Mouse (Mus musculus) thymus, adult 2 months (tissue): ENCODE measurements around the gene Stxbp2. TPM values are rescaled to one million over a fixed set of nuclear protein-coding genes. Genes with fewer than 3 reads are reported as not detected.
"Not testable (repeated sequence)": the region's sequence is repeated elsewhere in the genome, so short reads cannot be mapped to it uniquely, and the experiment has no call there.

ENCODE experiments used
- DNase-seq: peaks from one replicate; pipeline ENCODE4 v3.0.0; 2021
- H3K27ac ChIP-seq: fragments of 200-500 bp; 2 replicates; pipeline ENCODE4 v1.5.1; 2012; ENCODE audit warnings: low read length, control low read depth; ENCODE audit not compliant: control insufficient read depth, insufficient read depth
- H3K27me3 ChIP-seq: fragments of 200-500 bp; 2 replicates; pipeline ENCODE4 v1.6.1; 2012; ENCODE audit warnings: mild to moderate bottlenecking, low read length, moderate library complexity, mixed read lengths; ENCODE audit not compliant: control insufficient read depth, insufficient read depth
- H3K36me3 ChIP-seq: fragments of 200-500 bp; 2 replicates; pipeline ENCODE4 v1.6.1; 2012; ENCODE audit warnings: mild to moderate bottlenecking, low read length, moderate library complexity; ENCODE audit not compliant: control insufficient read depth, insufficient read depth
- H3K4me1 ChIP-seq: fragments of 200-500 bp; replicated peaks from 2 replicates; pipeline ENCODE4 v1.6.1; 2012; ENCODE audit warnings: low read length; ENCODE audit not compliant: control insufficient read depth, insufficient read depth
- H3K4me3 ChIP-seq: fragments of 200-500 bp; 2 replicates; pipeline ENCODE4 v1.5.1; 2012; ENCODE audit warnings: mild to moderate bottlenecking, low read length, control low read depth, moderate library complexity; ENCODE audit not compliant: control insufficient read depth, insufficient read depth
- CTCF ChIP-seq: fragments of 200-500 bp; IDR thresholded peaks from 2 replicates; pipeline ENCODE4 v1.5.1; 2012; ENCODE audit warnings: mild to moderate bottlenecking, control low read depth, low read length, moderate library complexity, borderline replicate concordance; ENCODE audit not compliant: control insufficient read depth, poor library complexity, insufficient read depth; ENCODE audit errors: extremely low read depth
- POLR2A ChIP-seq: fragments of 200-500 bp; IDR thresholded peaks from 2 replicates; pipeline ENCODE4 v1.6.1; 2012; ENCODE audit warnings: mild to moderate bottlenecking, low read length, control low read depth, moderate library complexity; ENCODE audit not compliant: control insufficient read depth, poor library complexity, insufficient read depth; ENCODE audit errors: extremely low read depth
- WGBS: fragments of 180-500 bp; shearing (Covaris S2); methylation state at CpG from one replicate; pipeline ENCODE4 v1.1.7; 2018; 5-methylcytosine and 5-hydroxymethylcytosine counted together
- polyA plus RNA-seq: library from polyadenylated mRNA; depleted of rRNA; stranded (reverse); fragments of >200 nt; gene quantifications from 2 replicates; pipeline ENCODE4 v1.2.3, GENCODE M21; 2012; rRNA removed

Gene Stxbp2
- 260 and 262 TPM in 2 replicates for polyA plus RNA-seq

DNA sequence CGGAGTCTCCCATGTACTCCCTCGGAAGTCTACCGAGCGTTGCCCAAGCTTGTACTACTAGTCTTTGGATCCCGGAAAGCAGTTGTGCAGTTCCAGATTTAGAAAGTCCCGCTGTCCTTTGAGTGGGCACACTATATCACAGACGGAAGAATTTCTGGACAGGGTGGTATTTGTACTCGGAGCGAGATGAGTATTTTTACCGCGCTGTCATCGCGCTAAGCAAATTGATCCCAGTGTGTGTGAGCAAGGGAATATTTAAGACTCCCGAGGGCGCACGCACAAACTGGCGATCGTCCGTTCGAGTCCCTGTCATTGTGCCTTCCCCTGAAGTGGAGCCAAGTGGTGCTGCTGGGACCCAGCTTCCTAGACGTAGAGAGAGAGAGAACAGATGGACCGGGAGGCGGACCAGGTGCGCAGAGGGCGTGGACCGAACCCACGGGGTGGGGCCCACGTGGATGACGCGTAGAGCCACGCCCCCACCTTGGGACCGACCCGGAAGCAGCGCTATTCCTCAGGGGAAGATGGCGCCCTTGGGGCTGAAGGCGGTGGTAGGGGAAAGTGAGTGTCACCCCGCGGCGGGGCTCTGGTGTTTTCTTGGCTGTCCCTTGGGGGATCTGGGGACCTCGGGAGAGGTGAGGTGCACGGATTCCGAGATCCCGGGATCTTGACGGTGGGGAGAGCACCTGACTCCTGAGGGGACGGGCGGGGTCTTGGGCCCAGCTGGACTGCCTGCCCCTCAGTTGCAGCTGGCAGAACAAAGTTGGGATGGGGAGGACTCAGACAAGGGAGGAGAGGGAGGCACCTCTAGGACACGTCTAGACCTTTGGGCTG, at the start of gene Stxbp2:
Stxbp2 (plus strand) TSS at position 309 of the 831 bp plus-strand sequence.
- H3K36me3 ChIP-seq, result peaks cover 3% of the 10 kb centered on the region
- no peak within 1 kb of the TSS for H3K27ac ChIP-seq
- H3K4me1 ChIP-seq, result peaks cover 13% of the 10 kb centered on the region
- H3K4me3 ChIP-seq, result peak within 1 kb of the TSS; percentile 85
- peak; percentile 68; the same call in 1 of the 2 replicates for TF ChIP-seq POLR2A
- TF ChIP-seq CTCF, result no peak
- H3K27me3 ChIP-seq, result no peaks in the 10 kb centered on the region
- DNase-seq, result peak; percentile 87
- WGBS, result 3% methylated on average over 47 of the region's 47 CpGs

DNA sequence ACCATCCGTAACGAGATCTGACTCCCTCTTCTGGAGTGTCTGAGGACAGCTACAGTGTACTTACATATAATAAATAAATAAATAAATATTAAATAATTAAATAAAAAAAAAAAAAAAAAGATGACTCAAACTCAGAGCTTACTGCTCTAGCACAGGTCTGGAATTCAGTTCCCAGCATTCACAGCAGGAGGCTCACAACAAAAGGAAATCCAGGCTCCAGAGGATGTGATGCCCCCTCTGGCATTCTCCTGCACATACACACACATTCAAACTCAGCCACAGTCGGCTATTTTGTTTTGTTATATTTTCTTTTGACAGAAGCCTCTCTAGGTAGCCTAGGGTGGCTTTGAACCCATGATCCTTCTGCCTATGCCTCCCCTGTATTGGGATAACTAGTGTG, 48.8 kb upstream of the Stxbp2 start:
- not testable (repeated sequence) for H3K4me3 ChIP-seq, H3K27ac ChIP-seq, H3K4me1 ChIP-seq, H3K36me3 ChIP-seq, DNase-seq, H3K27me3 ChIP-seq
- 96% methylated on average over 3 of the region's 3 CpGs for WGBS

DNA sequence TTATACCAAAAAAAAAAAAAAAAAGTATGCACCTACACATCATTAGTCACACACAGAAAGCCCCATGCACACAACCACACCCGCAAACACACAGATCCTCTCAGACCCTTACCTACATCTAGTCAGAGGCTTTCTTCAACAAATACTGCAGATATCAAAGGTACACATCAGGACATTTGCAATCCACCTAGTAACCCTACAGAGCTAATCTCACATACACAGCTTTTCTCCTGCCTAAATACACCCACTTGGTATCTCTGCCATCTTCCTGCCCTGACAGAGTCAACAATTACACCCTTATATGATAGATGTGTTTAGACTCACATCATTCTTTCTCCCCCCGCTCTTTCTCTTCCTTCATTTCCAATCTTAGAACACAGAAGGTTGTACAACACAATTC, 44.3 kb upstream of the Stxbp2 start:
- peaks cover 10% of the 10 kb centered on the region for H3K27me3 ChIP-seq
- H3K36me3 ChIP-seq, result no peaks in the 10 kb centered on the region
- no peak overlapping the region for H3K27ac ChIP-seq
- H3K4me1 ChIP-seq, result peaks cover 12% of the 10 kb centered on the region; the same call in 1 of the 2 replicates
- TF ChIP-seq CTCF (no peak), POLR2A (no peak)
- H3K4me3 ChIP-seq, result no peak overlapping the region
- WGBS, result 93% methylated on average over 2 of the region's 2 CpGs
- no peak for DNase-seq

DNA sequence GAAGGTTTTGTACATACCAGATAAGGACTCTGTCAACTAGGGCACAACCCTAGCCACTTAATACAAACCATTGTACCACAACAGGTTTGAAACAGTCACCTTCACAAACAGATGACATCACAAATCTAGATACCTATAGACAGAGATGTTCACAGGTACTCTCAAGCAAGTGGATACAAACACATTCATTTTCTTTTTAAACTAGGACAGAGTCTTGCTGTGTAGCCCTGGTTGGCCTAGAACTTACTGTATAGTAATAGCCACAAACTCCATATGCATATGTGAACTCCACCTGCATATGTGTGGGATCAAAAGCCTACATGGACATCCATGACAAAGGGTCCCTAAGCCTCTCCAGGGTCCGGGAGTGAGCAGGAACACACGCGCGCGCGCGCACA, 43.8 kb upstream of the Stxbp2 start, which contains the start of gene Camsap3:
Camsap3 (plus strand) TSS at position 301 of the 398 bp plus-strand sequence.
- Histone ChIP-seq H3K4me1 (peaks cover 12% of the 10 kb centered on the region; the same call in 1 of the 2 replicates), H3K27me3 (peaks cover 10% of the 10 kb centered on the region), H3K27ac (no peak within 1 kb of the TSS), H3K4me3 (peak within 1 kb of the TSS; percentile 43), H3K36me3 (no peaks in the 10 kb centered on the region)
- DNase-seq, result no peak
- TF ChIP-seq CTCF (no peak), POLR2A (no peak)
- WGBS, result 1% methylated on average over 7 of the region's 7 CpGs

DNA sequence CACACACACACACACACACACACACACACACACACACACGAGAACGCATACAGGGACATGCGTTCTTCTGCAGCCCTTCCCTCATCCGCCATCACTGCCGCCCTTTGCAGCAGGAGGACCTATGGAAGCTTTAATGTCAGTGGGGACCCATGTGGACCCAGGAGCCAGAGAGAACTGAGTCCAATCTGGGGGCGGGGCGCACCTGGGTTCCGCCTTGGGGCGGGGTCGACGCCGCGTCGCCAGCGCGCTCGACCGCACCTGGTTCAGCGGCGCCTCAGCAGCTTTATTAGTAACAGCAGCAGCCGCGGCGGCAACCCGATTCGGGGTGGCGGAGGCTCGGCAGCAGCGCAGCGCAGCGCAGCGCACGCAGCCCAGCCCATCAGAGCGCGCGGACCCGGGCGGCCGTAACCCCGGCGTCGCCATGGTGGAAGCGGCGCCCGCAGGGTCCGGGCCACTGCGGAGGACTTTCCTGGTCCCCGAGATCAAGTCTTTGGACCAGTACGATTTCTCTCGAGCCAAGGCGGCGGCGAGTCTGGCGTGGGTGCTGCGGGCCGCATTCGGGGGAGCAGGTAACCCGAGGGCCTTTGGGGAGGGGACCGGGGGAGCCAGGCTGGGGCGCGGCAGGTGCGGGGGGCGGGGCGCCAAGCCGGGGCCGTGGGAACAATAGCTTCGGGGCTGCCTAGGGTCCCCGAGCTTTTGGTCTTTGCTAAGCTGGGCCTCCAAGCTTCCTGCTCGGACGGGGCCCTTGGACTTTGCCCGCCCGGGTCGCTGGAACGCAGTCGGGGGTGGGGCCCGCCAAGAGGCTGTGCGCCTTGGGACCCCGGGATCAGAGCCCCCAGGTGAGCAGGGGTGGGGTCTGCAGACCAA, 43.1 kb upstream of the Stxbp2 start:
- DNase-seq, result no peak
- 2% methylated on average over 77 of the region's 77 CpGs for WGBS
- Histone ChIP-seq H3K4me3 (peak overlapping the region; percentile 43), H3K27ac (no peak overlapping the region), H3K36me3 (no peaks in the 10 kb centered on the region), H3K27me3 (peaks cover 10% of the 10 kb centered on the region), H3K4me1 (peaks cover 12% of the 10 kb centered on the region; the same call in 1 of the 2 replicates)
- TF ChIP-seq CTCF (no peak), POLR2A (no peak)

DNA sequence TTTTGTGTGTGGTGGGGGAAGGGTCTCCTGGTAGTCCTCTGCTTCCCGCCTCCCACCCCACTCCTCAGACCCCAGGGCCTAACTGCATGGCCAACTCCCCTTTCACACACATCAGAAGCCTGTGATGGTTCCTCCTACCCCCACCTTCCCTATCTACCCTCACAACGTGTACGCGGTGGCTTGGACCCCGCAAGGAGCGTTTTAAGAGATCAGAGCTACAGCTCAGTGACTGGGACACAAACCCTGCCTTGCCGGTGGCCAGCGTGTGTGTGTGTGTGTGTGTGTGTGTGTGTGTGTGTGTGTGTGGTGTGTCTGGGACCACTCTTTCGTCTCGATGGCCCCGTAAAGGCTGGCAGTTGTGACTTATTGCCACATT, 42.5 kb upstream of the Stxbp2 start:
- Histone ChIP-seq H3K27me3 (peaks cover 10% of the 10 kb centered on the region), H3K4me1 (peaks cover 12% of the 10 kb centered on the region; the same call in 1 of the 2 replicates), H3K4me3 (peak overlapping the region; percentile 43), H3K27ac (no peak overlapping the region), H3K36me3 (no peaks in the 10 kb centered on the region)
- no peak for DNase-seq
- TF ChIP-seq CTCF (no peak), POLR2A (no peak)
- 31% methylated on average over 11 of the region's 11 CpGs for WGBS

DNA sequence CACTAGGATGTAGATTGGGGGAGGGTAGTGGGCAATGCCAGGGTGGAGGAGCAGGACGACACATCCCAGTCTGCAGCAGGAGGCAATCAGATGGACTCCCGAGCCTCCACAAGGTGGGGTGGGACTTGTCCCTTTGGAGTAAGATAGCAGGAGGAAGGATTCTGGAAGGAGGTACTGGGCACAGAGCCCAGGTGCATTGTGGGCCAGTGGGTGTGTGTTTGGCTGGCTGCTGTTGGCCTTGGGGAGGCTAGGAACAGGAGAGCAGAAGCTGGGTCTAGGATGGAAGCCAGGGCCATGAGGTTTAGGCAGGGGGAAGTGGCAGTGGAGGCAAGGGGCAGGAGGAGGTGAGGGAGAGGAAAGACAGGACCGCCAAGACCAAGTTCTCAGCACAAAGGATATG, 37.3 kb upstream of the Stxbp2 start:
- no peak overlapping the region for H3K4me3 ChIP-seq
- no peaks in the 10 kb centered on the region for H3K36me3 ChIP-seq
- TF ChIP-seq CTCF (no peak), POLR2A (no peak)
- no peak for DNase-seq
- no peaks in the 10 kb centered on the region for H3K4me1 ChIP-seq
- H3K27me3 ChIP-seq, result no peaks in the 10 kb centered on the region
- 82% methylated on average over 3 of the region's 3 CpGs for WGBS
- no peak overlapping the region for H3K27ac ChIP-seq
